Mouse (Mus musculus): ENCODE measurements around the gene Marcks. TPM values are rescaled to one million over a fixed set of nuclear protein-coding genes. Genes with fewer than 3 reads are reported as not detected.

Gene Marcks
- polyA plus RNA-seq, 1 experiment from 2014 or later: 54.6 TPM

GRCm38 (mm10) chr10:37148016-37148415 is 9.3 kb upstream of the Marcks start:
- Histone ChIP-seq H3K4me2 (no peak overlapping the region), H3K9me3 (replicated peaks) (no peaks in the 10 kb centered on the region), H3K4me1 (replicated peaks) (no peaks in the 10 kb centered on the region), H3K27me3 (no peaks in the 10 kb centered on the region), H3K36me3 (no peaks in the 10 kb centered on the region), H3K27ac (no peak overlapping the region), H3K4me3 (no peak overlapping the region), H3K9ac (no peak overlapping the region)
- WGBS: 62% methylated on average over 3 of the region's 3 CpGs
- ATAC-seq (replicated peaks; ENCODE audit: insufficient number of reproducible peaks, insufficient read depth, low FRiP score, low read depth): no peak

- no peaks in the 10 kb centered on the region for H3K27me3 ChIP-seq
- H3K4me3 ChIP-seq: no peak overlapping the region
- no peak for ATAC-seq (replicated peaks; ENCODE audit: insufficient number of reproducible peaks, insufficient read depth, low FRiP score, low read depth)
- no peak overlapping the region for H3K4me2 ChIP-seq
- H3K9ac ChIP-seq: no peak overlapping the region
- no peaks in the 10 kb centered on the region for H3K36me3 ChIP-seq
- peaks cover 4% of the 10 kb centered on the region for H3K4me1 ChIP-seq (replicated peaks)
- H3K9me3 ChIP-seq (replicated peaks): no peaks in the 10 kb centered on the region
- WGBS: 75% methylated on average over 1 of the region's 1 CpGs
- H3K27ac ChIP-seq: no peak overlapping the region
These were observed 6.7 kb upstream of the Marcks start for GRCm38 (mm10) chr10:37145456-37145855.

GRCm38 (mm10) chr10:37141621-37142020 is 2.9 kb upstream of the Marcks start:
- Histone ChIP-seq H3K9me3 (replicated peaks) (no peaks in the 10 kb centered on the region), H3K4me2 (peak overlapping the region; percentile 84), H3K27ac (peak overlapping the region; percentile 93), H3K4me1 (replicated peaks) (peaks cover 4% of the 10 kb centered on the region), H3K27me3 (no peaks in the 10 kb centered on the region), H3K4me3 (peak overlapping the region; percentile 68), H3K9ac (0 out of 2 replicates have a peak overlapping the region, but pooled peaks have one; percentile 24), H3K36me3 (no peaks in the 10 kb centered on the region)
- no peak for ATAC-seq (replicated peaks; ENCODE audit: insufficient number of reproducible peaks, insufficient read depth, low FRiP score, low read depth)
- WGBS: 71% methylated on average over 4 of the region's 4 CpGs

- Histone ChIP-seq H3K9me3 (replicated peaks) (no peaks in the 10 kb centered on the region), H3K9ac (peak overlapping the region; percentile 91), H3K4me1 (replicated peaks) (peaks cover 4% of the 10 kb centered on the region), H3K27me3 (no peaks in the 10 kb centered on the region), H3K4me2 (peak overlapping the region; percentile 84), H3K36me3 (no peaks in the 10 kb centered on the region), H3K4me3 (peak overlapping the region; percentile 68), H3K27ac (peak overlapping the region; percentile 93)
- peak; percentile 81 for ATAC-seq (replicated peaks; ENCODE audit: insufficient number of reproducible peaks, insufficient read depth, low FRiP score, low read depth)
- WGBS: 0% methylated on average over 35 of the region's 47 CpGs
These were observed 2.2 kb upstream of the Marcks start for GRCm38 (mm10) chr10:37140736-37141451.

GRCm38 (mm10) chr10:37140166-37140735 is 1.5 kb upstream of the Marcks start:
- Histone ChIP-seq H3K9ac (peak overlapping the region; percentile 91), H3K4me3 (peak overlapping the region; percentile 68), H3K27ac (peak overlapping the region; percentile 93), H3K4me2 (peak overlapping the region; percentile 84), H3K4me1 (replicated peaks) (peaks cover 4% of the 10 kb centered on the region), H3K27me3 (no peaks in the 10 kb centered on the region), H3K36me3 (no peaks in the 10 kb centered on the region), H3K9me3 (replicated peaks) (no peaks in the 10 kb centered on the region)
- under 1% methylated on average over 24 of the region's 24 CpGs for WGBS
- no peak for ATAC-seq (replicated peaks; ENCODE audit: insufficient number of reproducible peaks, insufficient read depth, low FRiP score, low read depth)

- Histone ChIP-seq H3K4me1 (replicated peaks) (peaks cover 4% of the 10 kb centered on the region), H3K4me3 (peak overlapping the region; percentile 68), H3K27ac (peak overlapping the region; percentile 93), H3K9ac (peak overlapping the region; percentile 91), H3K4me2 (peak overlapping the region; percentile 84), H3K27me3 (no peaks in the 10 kb centered on the region), H3K9me3 (replicated peaks) (no peaks in the 10 kb centered on the region), H3K36me3 (peaks cover 4% of the 10 kb centered on the region; the same call in 1 of the 2 replicates)
- under 1% methylated on average over 26 of the region's 26 CpGs for WGBS
- ATAC-seq (replicated peaks; ENCODE audit: insufficient number of reproducible peaks, insufficient read depth, low FRiP score, low read depth): no peak
These were observed 884 bp upstream of the Marcks start for GRCm38 (mm10) chr10:37139443-37140165.

- Histone ChIP-seq H3K27ac (peak overlapping the region; percentile 93), H3K36me3 (peaks cover 12% of the 10 kb centered on the region), H3K9me3 (replicated peaks) (no peaks in the 10 kb centered on the region), H3K27me3 (no peaks in the 10 kb centered on the region), H3K4me2 (peak overlapping the region; percentile 84), H3K4me3 (peak overlapping the region; percentile 68), H3K9ac (peak overlapping the region; percentile 91), H3K4me1 (replicated peaks) (peaks cover 4% of the 10 kb centered on the region)
- ATAC-seq (replicated peaks; ENCODE audit: insufficient number of reproducible peaks, insufficient read depth, low FRiP score, low read depth): no peak
- WGBS: under 1% methylated on average over 26 of the region's 26 CpGs
These were observed 399 bp downstream of the Marcks start for GRCm38 (mm10) chr10:37138311-37138731.

GRCm38 (mm10) chr10:37137531-37138310 is 999 bp downstream of the Marcks start:
- Histone ChIP-seq H3K27ac (peak overlapping the region; percentile 93), H3K4me3 (peak overlapping the region; percentile 68), H3K9ac (peak overlapping the region; percentile 91), H3K36me3 (peaks cover 15% of the 10 kb centered on the region), H3K27me3 (no peaks in the 10 kb centered on the region), H3K9me3 (replicated peaks) (no peaks in the 10 kb centered on the region), H3K4me1 (replicated peaks) (peaks cover 4% of the 10 kb centered on the region), H3K4me2 (peak overlapping the region; percentile 84)
- WGBS: under 1% methylated on average over 24 of the region's 24 CpGs
- no peak for ATAC-seq (replicated peaks; ENCODE audit: insufficient number of reproducible peaks, insufficient read depth, low FRiP score, low read depth)

- H3K9ac ChIP-seq: peak overlapping the region; percentile 91
- peaks cover 4% of the 10 kb centered on the region for H3K4me1 ChIP-seq (replicated peaks)
- peaks cover 15% of the 10 kb centered on the region for H3K36me3 ChIP-seq
- H3K4me3 ChIP-seq: peak overlapping the region; percentile 68
- ATAC-seq (replicated peaks; ENCODE audit: insufficient number of reproducible peaks, insufficient read depth, low FRiP score, low read depth): peak; percentile 84
- H3K27ac ChIP-seq: peak overlapping the region; percentile 93
- H3K9me3 ChIP-seq (replicated peaks): no peaks in the 10 kb centered on the region
- peak overlapping the region; percentile 84 for H3K4me2 ChIP-seq
- H3K27me3 ChIP-seq: no peaks in the 10 kb centered on the region
- WGBS: 0% methylated on average over 47 of the region's 49 CpGs
These were observed 1.7 kb downstream of the Marcks start for GRCm38 (mm10) chr10:37136981-37137518.

GRCm38 (mm10) chr10:37135951-37136751 is 2.6 kb downstream of the Marcks start:
- Histone ChIP-seq H3K27ac (peak overlapping the region; percentile 93), H3K4me3 (peak overlapping the region; percentile 68), H3K9ac (peak overlapping the region; percentile 91), H3K36me3 (peaks cover 15% of the 10 kb centered on the region), H3K4me2 (peak overlapping the region; percentile 84), H3K27me3 (no peaks in the 10 kb centered on the region), H3K4me1 (replicated peaks) (no peaks in the 10 kb centered on the region; the same call in 1 of the 2 replicates), H3K9me3 (replicated peaks) (no peaks in the 10 kb centered on the region)
- ATAC-seq (replicated peaks; ENCODE audit: insufficient number of reproducible peaks, insufficient read depth, low FRiP score, low read depth): 0 out of 2 replicates have a peak, but pooled peaks have one; percentile 4
- WGBS: under 1% methylated on average over 97 of the region's 99 CpGs

All from heart, embryonic 15.5 days (tissue).